ENCODE assay signal across 24 mouse cellular contexts in genomic region chr9:43357011-43357410, GRCm38 (mm10). TPM values are rescaled to one million over a fixed set of nuclear protein-coding genes. Genes with fewer than 3 reads are reported as not detected.
DNase-seq lines count a peak whose midpoint lies in the region; ATAC-seq lines count a peak whose summit lies in the region.
"Had no signal": no experiment of that assay in that cellular context is flagged by ENCODE, and none has a peak within 500 bp of the region (broad histone marks: within the 10 kb centered on the region; RNA-seq: fewer than 3 reads in every experiment).

No protein-coding gene starts in this region.

- peak; percentile 75 to 80 for DNase-seq in cerebellum, postnatal 10 days
- no peak for DNase-seq in hindbrain, embryonic 10.5 days (ENCODE audit: low spot score)
- DNase-seq in left cerebral cortex, postnatal 4 days = peak; percentile 64
- no peak for DNase-seq in left cerebral cortex, adult 18-20 months (ENCODE audit: low spot score in 2 of 2)
- DNase-seq: adrenal gland, adult 8-10 months; adrenal gland, postnatal 14 days; adrenal gland, postnatal 36 days; B cell, adult 2 months; cerebellum, adult 11 months; cerebellum, adult 18-20 months; cerebellum, adult 9-10 months; cerebellum, postnatal 25 days had no signal

- intact Hi-C loops in left cerebral cortex, postnatal 4 days (cut with DNase I) = no loop called here

- H3K9ac ChIP-seq in hindbrain, embryonic 13.5 days = no peak overlapping the region
- H3K9ac ChIP-seq: embryonic facial prominence, embryonic 12.5 days; forebrain, embryonic 12.5 days had no signal

- H3K27me3 ChIP-seq in hindbrain, embryonic 10.5 days (ENCODE audit: insufficient read depth, poor library complexity, severe bottlenecking) = peaks cover 35% of the 10 kb centered on the region
- H3K27me3 ChIP-seq in hindbrain, embryonic 13.5 days = peaks cover 3% of the 10 kb centered on the region; the same call in 1 of the 2 replicates
- H3K27me3 ChIP-seq: embryonic facial prominence, embryonic 12.5 days had no signal

- ATAC-seq in cerebellum, adult (ENCODE audit: insufficient number of reproducible peaks, low FRiP score, low TSS enrichment) = no peak
- no peak for ATAC-seq in hindbrain, embryonic 13.5 days (ENCODE audit: low FRiP score)
- ATAC-seq: activated CD4-positive, CD25-positive, alpha-beta regulatory T cell, adult 4 months; CD4-positive, CD25-positive, alpha-beta regulatory T cell, adult 4 months; forebrain, embryonic 14.5 days; forebrain, embryonic 16.5 days; Patski had no signal

- no peaks in the 10 kb centered on the region for H3K36me3 ChIP-seq in hindbrain, embryonic 10.5 days
- no peaks in the 10 kb centered on the region for H3K36me3 ChIP-seq in hindbrain, embryonic 13.5 days
- H3K36me3 ChIP-seq: embryonic facial prominence, embryonic 10.5 days; embryonic facial prominence, embryonic 12.5 days; forebrain, embryonic 10.5 days; forebrain, embryonic 12.5 days; G1E had no signal

- H3K4me3 ChIP-seq in hindbrain, embryonic 10.5 days = no peak overlapping the region
- H3K4me3 ChIP-seq in hindbrain, embryonic 13.5 days = no peak overlapping the region
- H3K4me3 ChIP-seq: embryonic facial prominence, embryonic 10.5 days; embryonic facial prominence, embryonic 12.5 days; forebrain, embryonic 10.5 days; forebrain, embryonic 12.5 days had no signal

- H3K4me1 ChIP-seq in hindbrain, embryonic 10.5 days (replicated peaks) = peaks cover 36% of the 10 kb centered on the region
- peaks cover 12% of the 10 kb centered on the region for H3K4me1 ChIP-seq in hindbrain, embryonic 13.5 days (replicated peaks)

- no peak overlapping the region for H3K4me2 ChIP-seq in hindbrain, embryonic 13.5 days
- H3K4me2 ChIP-seq: embryonic facial prominence, embryonic 12.5 days; forebrain, embryonic 12.5 days had no signal

- H3K9me3 ChIP-seq in hindbrain, embryonic 10.5 days = no peaks in the 10 kb centered on the region
- H3K9me3 ChIP-seq in hindbrain, embryonic 13.5 days = no peaks in the 10 kb centered on the region
- H3K9me3 ChIP-seq: embryonic facial prominence, embryonic 10.5 days; embryonic facial prominence, embryonic 12.5 days; forebrain, embryonic 10.5 days; forebrain, embryonic 12.5 days had no signal

- peak overlapping the region; percentile 35; the same call in 1 of the 2 replicates for H3K27ac ChIP-seq in hindbrain, embryonic 10.5 days
- no peak overlapping the region for H3K27ac ChIP-seq in hindbrain, embryonic 13.5 days
- H3K27ac ChIP-seq: embryonic facial prominence, embryonic 12.5 days; forebrain, embryonic 12.5 days had no signal

RNA-seq across cellular contexts. Expression of gene Trim29, which starts 46.4 kb away (rescaled TPM):
- polyA plus RNA-seq in hindbrain, embryonic 10.5 days (2016; fragmentation: Nextera tagmentation; extraction: Ambion mirVana) = 1.9 and 2.1 TPM in 2 replicates
- polyA plus RNA-seq in hindbrain, embryonic 13.5 days (2015; fragmentation: Nextera tagmentation; extraction: Ambion mirVana) = not detected in 2 replicates
- total RNA-seq in left cerebral cortex, postnatal 4 days (2021) = not detected
- under 1 TPM in 1 of 2 experiments, not detected in 1; 0.30 TPM for total RNA-seq in left cerebral cortex, adult 18-20 months (2021)
- total RNA-seq: G1E had no signal
- polyA plus RNA-seq: activated CD4-positive, CD25-positive, alpha-beta regulatory T cell, adult 4 months; CD4-positive, CD25-positive, alpha-beta regulatory T cell, adult 4 months; forebrain, embryonic 14.5 days; forebrain, embryonic 16.5 days; G1E; Patski had no signal

Comparison
In these comparisons a context has a peak if more than half of its experiments do, and no peak if none do; other contexts are left out.
1. DNase-seq: peak in cerebellum, postnatal 10 days (2 of 2) and left cerebral cortex, postnatal 4 days (single experiment); none in hindbrain, embryonic 10.5 days (single experiment) and left cerebral cortex, adult 18-20 months (0 of 2).